Mouse (Mus musculus) lung, embryonic 14.5 days (tissue): ENCODE measurements around the gene Cwc22. TPM values are rescaled to one million over a fixed set of nuclear protein-coding genes. Genes with fewer than 3 reads are reported as not detected.

ENCODE experiments used
- ATAC-seq: fragments of 200-750 bp; cut with Nextera tagmentation; 2 replicates; pipeline ENCODE4 v1.8.0; 2017; ENCODE audit warnings: mild to moderate bottlenecking, moderate TSS enrichment, moderate library complexity; ENCODE audit not compliant: insufficient read depth
- DNase-seq: peaks from one replicate; pipeline ENCODE4 v3.0.0-alpha.2; 2015
- H3K27ac ChIP-seq: fragments of 300-500 bp; sonication (generic); 2 replicates; pipeline ENCODE4 v1.5.1; 2014; ENCODE audit warnings: low read depth, mild to moderate bottlenecking, moderate library complexity
- H3K27me3 ChIP-seq: fragments of 300-500 bp; sonication (generic); 2 replicates; pipeline ENCODE4 v1.6.1; 2014; ENCODE audit warnings: low read length, control low read depth; ENCODE audit not compliant: insufficient read depth
- H3K36me3 ChIP-seq: fragments of 300-500 bp; sonication (generic); 2 replicates; pipeline ENCODE4 v1.6.1; 2014; ENCODE audit warnings: control low read depth; ENCODE audit not compliant: insufficient read depth
- H3K4me1 ChIP-seq: fragments of 300-500 bp; sonication (generic); 2 replicates; pipeline ENCODE4 v1.6.1; 2014; ENCODE audit warnings: antibody characterized with exemption, control low read depth; ENCODE audit not compliant: insufficient read depth
- H3K4me2 ChIP-seq: fragments of 300-500 bp; sonication (generic); 2 replicates; pipeline ENCODE4 v1.6.1; 2014; ENCODE audit warnings: mild to moderate bottlenecking
- H3K4me3 ChIP-seq: fragments of 300-500 bp; sonication (generic); 2 replicates; pipeline ENCODE4 v1.5.1; 2014; ENCODE audit warnings: low read depth, low read length
- H3K9ac ChIP-seq: fragments of 300-500 bp; sonication (generic); 2 replicates; pipeline ENCODE4 v1.6.1; 2014
- H3K9me3 ChIP-seq: fragments of 300-500 bp; sonication (generic); 2 replicates; pipeline ENCODE4 v1.6.1; 2016; ENCODE audit warnings: low read depth, low read length, control low read depth
- CTCF ChIP-seq: IDR thresholded peaks from 2 replicates; pipeline ENCODE4 v1.5.1; 2016; ENCODE audit warnings: antibody characterized with exemption, low read depth
- WGBS: fragments of 180-500 bp; shearing (Covaris S2); extraction: QIAGEN DNeasy Blood & Tissue Kit; methylation state at CpG from one replicate; pipeline ENCODE4 v1.1.7; 2014; 5-methylcytosine and 5-hydroxymethylcytosine counted together
- polyA plus RNA-seq: library from polyadenylated mRNA; unstranded; fragments of >200 nt; fragmentation: Nextera tagmentation; extraction: Ambion mirVana; gene quantifications from 2 replicates; pipeline ENCODE4 v1.2.1, GENCODE M21; 2014

The Cwc22 gene
- polyA plus RNA-seq, 1 experiment from 2014 or later = 37.3 TPM

DNA sequence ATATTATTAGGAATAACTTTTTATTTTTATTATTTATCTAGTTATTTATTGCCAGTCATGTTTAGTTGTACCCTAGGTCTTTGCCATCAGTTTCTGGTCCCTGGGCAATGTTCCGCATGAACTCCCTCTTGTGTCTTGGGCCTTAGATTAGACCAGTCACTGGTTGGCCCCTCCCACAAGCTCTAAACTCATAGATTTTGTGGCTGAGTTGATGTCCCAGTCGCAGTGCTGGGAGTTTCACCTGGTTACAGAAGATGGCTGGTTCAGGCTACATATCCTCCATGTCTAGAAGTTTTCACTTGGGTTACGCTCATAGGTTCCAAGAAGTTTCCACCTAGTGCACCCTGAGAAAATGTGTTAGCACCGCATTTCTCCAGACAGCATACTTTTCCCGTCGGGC, 61.1 kb downstream of the Cwc22 start:
- no peak for DNase-seq
- no peak for ATAC-seq
- no peak overlapping the region for H3K27ac ChIP-seq
- no peaks in the 10 kb centered on the region for H3K4me1 ChIP-seq
- 87% methylated on average over 6 of the region's 6 CpGs for WGBS
- H3K36me3 ChIP-seq = no peaks in the 10 kb centered on the region
- no peaks in the 10 kb centered on the region for H3K27me3 ChIP-seq
- TF ChIP-seq CTCF = no peak
- no peak overlapping the region for H3K4me3 ChIP-seq
- no peak overlapping the region for H3K4me2 ChIP-seq
- no peak overlapping the region for H3K9ac ChIP-seq
- H3K9me3 ChIP-seq = no peaks in the 10 kb centered on the region

GRCm38 (mm10) chr2:77884491-77884890, 61.7 kb downstream of the Cwc22 start:
- no peaks in the 10 kb centered on the region for H3K36me3 ChIP-seq
- H3K4me1 ChIP-seq = no peaks in the 10 kb centered on the region
- H3K4me2 ChIP-seq = no peak overlapping the region
- no peak overlapping the region for H3K9ac ChIP-seq
- ATAC-seq (no peak), DNase-seq (no peak)
- TF ChIP-seq CTCF = no peak
- H3K27ac ChIP-seq = no peak overlapping the region
- H3K27me3 ChIP-seq = no peaks in the 10 kb centered on the region
- no peak overlapping the region for H3K4me3 ChIP-seq
- no peaks in the 10 kb centered on the region for H3K9me3 ChIP-seq
- 82% methylated on average over 3 of the region's 3 CpGs for WGBS

DNA sequence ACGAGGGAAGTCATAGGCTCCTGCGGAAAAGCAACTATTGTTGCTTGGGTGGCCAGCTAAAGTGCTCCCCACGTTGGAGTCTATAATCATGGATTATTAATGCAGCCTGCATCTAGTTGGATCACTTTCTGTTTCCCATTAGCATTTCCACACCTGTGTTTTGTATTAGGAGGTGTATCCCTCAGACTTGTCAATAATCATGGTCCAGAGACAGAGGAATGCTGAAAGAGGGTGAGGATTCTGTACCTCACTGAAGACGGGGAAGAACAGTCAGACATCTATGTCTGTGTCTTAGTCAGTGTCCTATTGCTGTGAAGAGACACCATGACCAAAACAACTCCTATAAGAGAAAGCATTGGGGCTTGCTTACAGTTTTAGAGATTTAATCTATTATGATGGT, 63.2 kb downstream of the Cwc22 start:
- ATAC-seq (no peak), DNase-seq (no peak)
- H3K36me3 ChIP-seq = no peaks in the 10 kb centered on the region
- H3K4me2 ChIP-seq = no peak overlapping the region
- H3K4me3 ChIP-seq = no peak overlapping the region
- H3K27me3 ChIP-seq = no peaks in the 10 kb centered on the region
- H3K9me3 ChIP-seq = no peaks in the 10 kb centered on the region
- no peak overlapping the region for H3K9ac ChIP-seq
- H3K4me1 ChIP-seq = no peaks in the 10 kb centered on the region
- H3K27ac ChIP-seq = no peak overlapping the region
- WGBS = 86% methylated on average over 4 of the region's 4 CpGs
- no peak for TF ChIP-seq CTCF

DNA sequence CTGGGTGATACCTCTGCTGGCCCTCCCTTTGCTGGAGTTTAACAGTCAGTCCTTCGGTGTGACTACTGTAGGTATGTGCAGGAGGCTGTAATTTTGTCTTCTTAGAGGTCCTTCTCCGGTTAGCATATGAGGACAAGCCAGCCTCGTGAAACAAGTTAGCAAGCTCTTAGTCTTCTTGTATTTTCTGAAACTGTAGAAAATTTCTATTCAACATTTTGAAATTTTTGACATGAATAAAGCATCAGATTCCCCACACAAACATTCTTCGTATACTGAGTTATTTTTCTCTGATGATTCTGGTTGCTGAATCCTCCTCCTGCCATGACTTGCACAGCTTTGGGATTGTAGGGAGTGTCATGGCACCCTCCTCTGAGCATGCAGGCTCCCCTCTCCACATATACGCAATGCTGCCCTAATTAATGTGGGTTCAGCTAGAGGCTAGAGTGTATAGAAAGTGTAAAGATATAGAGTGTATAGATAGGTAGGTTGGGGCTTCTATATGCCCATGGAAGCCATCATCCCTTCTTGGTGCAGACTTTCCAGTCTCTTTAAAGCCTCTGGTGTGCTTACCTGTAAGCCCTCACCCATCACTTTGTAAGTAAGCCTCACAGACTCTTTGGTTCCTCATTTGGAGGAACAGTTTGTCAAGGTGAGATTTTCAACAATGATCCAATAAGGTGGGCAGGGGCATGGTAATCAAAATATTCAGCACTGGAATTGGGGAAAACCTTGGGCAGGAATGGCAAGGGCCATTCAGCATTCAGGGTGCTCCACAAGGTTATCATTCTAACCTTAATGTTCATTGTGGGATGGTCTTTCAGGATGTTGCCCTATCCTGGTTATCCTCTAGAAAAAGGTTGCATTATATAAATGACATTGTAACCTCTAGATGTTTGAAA, 64.6 kb downstream of the Cwc22 start:
- WGBS = 83% methylated on average over 5 of the region's 5 CpGs
- no peaks in the 10 kb centered on the region for H3K36me3 ChIP-seq
- no peaks in the 10 kb centered on the region for H3K4me1 ChIP-seq
- no peaks in the 10 kb centered on the region for H3K27me3 ChIP-seq
- H3K9ac ChIP-seq = no peak overlapping the region
- no peak for ATAC-seq
- no peak overlapping the region for H3K4me2 ChIP-seq
- TF ChIP-seq CTCF = no peak
- no peaks in the 10 kb centered on the region for H3K9me3 ChIP-seq
- H3K27ac ChIP-seq = no peak overlapping the region
- no peak overlapping the region for H3K4me3 ChIP-seq
- DNase-seq = no peak

GRCm38 (mm10) chr2:77880351-77880750, 65.8 kb downstream of the Cwc22 start:
- no peak overlapping the region for H3K4me2 ChIP-seq
- H3K36me3 ChIP-seq = no peaks in the 10 kb centered on the region
- DNase-seq (no peak), ATAC-seq (no peak)
- H3K27me3 ChIP-seq = no peaks in the 10 kb centered on the region
- no peak overlapping the region for H3K27ac ChIP-seq
- no peaks in the 10 kb centered on the region for H3K9me3 ChIP-seq
- no peak for TF ChIP-seq CTCF
- 63% methylated on average over 1 of the region's 1 CpGs for WGBS
- H3K9ac ChIP-seq = no peak overlapping the region
- no peak overlapping the region for H3K4me3 ChIP-seq
- H3K4me1 ChIP-seq = no peaks in the 10 kb centered on the region

GRCm38 (mm10) chr2:77879736-77880135, 66.4 kb downstream of the Cwc22 start:
- WGBS = 66% methylated on average over 5 of the region's 5 CpGs
- Histone ChIP-seq H3K4me2 (no peak overlapping the region), H3K27me3 (no peaks in the 10 kb centered on the region), H3K4me3 (no peak overlapping the region), H3K9me3 (no peaks in the 10 kb centered on the region), H3K9ac (no peak overlapping the region), H3K36me3 (no peaks in the 10 kb centered on the region), H3K4me1 (no peaks in the 10 kb centered on the region), H3K27ac (no peak overlapping the region)
- no peak for ATAC-seq
- TF ChIP-seq CTCF = no peak
- no peak for DNase-seq

GRCm38 (mm10) chr2:77877156-77877855, 68.9 kb downstream of the Cwc22 start:
- no peaks in the 10 kb centered on the region for H3K4me1 ChIP-seq
- no peak for TF ChIP-seq CTCF
- H3K36me3 ChIP-seq = no peaks in the 10 kb centered on the region
- H3K27me3 ChIP-seq = no peaks in the 10 kb centered on the region
- H3K4me3 ChIP-seq = no peak overlapping the region
- DNase-seq (no peak), ATAC-seq (no peak)
- H3K4me2 ChIP-seq = no peak overlapping the region
- H3K9me3 ChIP-seq = no peaks in the 10 kb centered on the region
- H3K9ac ChIP-seq = no peak overlapping the region
- WGBS = 86% methylated on average over 10 of the region's 10 CpGs
- no peak overlapping the region for H3K27ac ChIP-seq
